Mouse (Mus musculus) spleen, adult 2 months (tissue): Measurements from ENCODE around the gene Vasn.

ENCODE experiments used
- CTCF ChIP-seq: fragments of 200-500 bp; IDR thresholded peaks from 2 replicates; pipeline ENCODE4 v1.5.1; 2011; ENCODE audit warnings: mild to moderate bottlenecking, inconsistent platforms; ENCODE audit not compliant: insufficient read depth, insufficient read length, insufficient replicate concordance; ENCODE audit errors: extremely low read depth
- POLR2A ChIP-seq: fragments of 200-500 bp; IDR thresholded peaks from 2 replicates; pipeline ENCODE4 v1.6.1; 2011; ENCODE audit warnings: low read depth, low read length, inconsistent platforms

GRCm38 (mm10) chr16:4597296-4597695 lies 42.4 kb upstream of the Vasn start:
- TF ChIP-seq CTCF = no peak
- no peak for TF ChIP-seq POLR2A
